Mouse (Mus musculus): Measurements from ENCODE around the gene Zfr.

DNA sequence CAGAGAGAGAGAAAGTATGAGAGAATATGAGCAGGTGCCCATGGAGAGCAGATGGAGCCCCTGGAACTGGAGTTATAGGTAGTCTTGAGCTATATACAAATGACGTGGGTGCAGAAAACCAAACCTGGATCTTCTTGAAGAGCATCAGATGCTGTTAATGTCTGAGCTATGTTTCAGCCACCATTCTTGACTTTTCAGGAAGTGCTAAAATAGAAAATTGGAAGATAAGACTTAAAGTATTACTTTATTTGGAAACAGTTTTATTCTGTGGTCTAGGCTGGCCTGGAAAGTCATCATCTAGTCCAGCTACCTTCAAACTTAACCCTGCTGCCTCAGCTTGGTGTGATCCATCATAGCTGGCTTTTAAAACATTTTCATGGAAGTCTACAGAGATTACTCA, 7.3 kb downstream of the Zfr start:
- TF ChIP-seq FLI1 (IDR thresholded peaks at IDR 0.05; ENCODE audit: low read length): no peak
- no peak for TF ChIP-seq GATA1 (IDR thresholded peaks at IDR 0.05; ENCODE audit: borderline replicate concordance, low read length)

Data from megakaryocyte, embryonic 14.5 days (primary cell).